Mouse (Mus musculus) lung, postnatal 0 days (tissue): Measurements from ENCODE around the gene Ndufs4. TPM values are rescaled to one million over a fixed set of nuclear protein-coding genes. Genes with fewer than 3 reads are reported as not detected.
A peak's percentile ranks its signal among the peaks of the same experiment; 100 is the strongest.

ENCODE experiments used
- ATAC-seq: fragments of 200-750 bp; cut with Nextera tagmentation; 2 replicates; pipeline ENCODE4 v1.8.0; 2017; ENCODE audit warnings: moderate library complexity
- DNase-seq: peaks from one replicate; pipeline ENCODE4 v3.0.0-alpha.2; 2016; ENCODE audit warnings: low spot score
- H3K27ac ChIP-seq: fragments of 300-500 bp; sonication (generic); 2 replicates; pipeline ENCODE4 v1.5.1; 2014; ENCODE audit warnings: antibody characterized with exemption, mild to moderate bottlenecking, low read length, mixed read lengths
- H3K27me3 ChIP-seq: fragments of 300-500 bp; sonication (generic); replicated peaks from 2 replicates; pipeline ENCODE4 v1.6.1; 2014; ENCODE audit warnings: low read length, mixed read lengths; ENCODE audit not compliant: insufficient read depth
- H3K36me3 ChIP-seq: fragments of 300-500 bp; sonication (generic); 2 replicates; pipeline ENCODE4 v1.6.1; 2014; ENCODE audit warnings: low read length, mixed read lengths; ENCODE audit not compliant: insufficient read depth
- H3K4me1 ChIP-seq: fragments of 300-500 bp; sonication (generic); 2 replicates; pipeline ENCODE4 v1.6.1; 2014; ENCODE audit warnings: antibody characterized with exemption, low read depth, low read length, mixed read lengths; ENCODE audit not compliant: insufficient read depth
- H3K4me2 ChIP-seq: fragments of 300-500 bp; sonication (generic); replicated peaks from 2 replicates; pipeline ENCODE4 v1.6.1; 2014; ENCODE audit warnings: low read depth, mild to moderate bottlenecking, low read length, moderate library complexity, mixed read lengths
- H3K4me3 ChIP-seq: fragments of 300-500 bp; sonication (generic); 2 replicates; pipeline ENCODE4 v1.5.1; 2014; ENCODE audit warnings: low read depth, low read length
- H3K9ac ChIP-seq: fragments of 300-500 bp; sonication (generic); replicated peaks from 2 replicates; pipeline ENCODE4 v1.6.1; 2014; ENCODE audit warnings: low read depth, mild to moderate bottlenecking
- H3K9me3 ChIP-seq: fragments of 300-500 bp; sonication (generic); 2 replicates; pipeline ENCODE4 v1.6.1; 2016; ENCODE audit warnings: low read length, mixed read lengths
- CTCF ChIP-seq: IDR thresholded peaks from 2 replicates; pipeline ENCODE4 v1.5.1; 2016; ENCODE audit warnings: antibody characterized with exemption, mild to moderate bottlenecking
- EP300 ChIP-seq: IDR thresholded peaks from 2 replicates; pipeline ENCODE4 v1.6.1; 2016; ENCODE audit warnings: antibody characterized with exemption, mild to moderate bottlenecking, control low read depth
- WGBS: fragments of 180-500 bp; shearing (Covaris S2); extraction: QIAGEN DNeasy Blood & Tissue Kit; methylation state at CpG from one replicate; pipeline ENCODE4 v1.1.7; 2014; 5-methylcytosine and 5-hydroxymethylcytosine counted together
- polyA plus RNA-seq: library from polyadenylated mRNA; unstranded; fragments of >200 nt; fragmentation: Nextera tagmentation; extraction: Ambion mirVana; gene quantifications from 2 replicates; pipeline ENCODE4 v1.2.1, GENCODE M21; 2015

Gene Ndufs4
- polyA plus RNA-seq, 1 experiment from 2014 or later, result 198 TPM

DNA sequence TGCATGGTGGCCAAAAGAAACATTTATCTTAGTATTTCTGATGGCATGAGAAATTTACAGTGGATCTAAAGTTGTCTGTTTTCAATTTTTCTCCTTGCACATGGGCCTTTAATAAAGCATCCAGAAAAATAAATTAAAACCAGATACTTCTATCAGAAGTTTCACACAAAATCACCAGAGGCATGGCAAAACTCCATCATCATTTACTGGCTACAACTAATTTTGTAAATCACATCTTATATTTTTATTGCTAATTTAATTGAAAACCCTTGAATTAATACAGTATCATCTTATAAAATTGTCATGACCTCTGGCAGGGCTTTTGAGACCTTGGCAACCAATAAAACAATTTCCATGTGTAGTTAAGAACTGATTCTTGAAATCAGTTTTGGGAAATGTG is 4.4 kb upstream of the Ndufs4 start:
- ATAC-seq, result no peak
- no peak overlapping the region for H3K9ac ChIP-seq
- TF ChIP-seq CTCF (no peak), EP300 (no peak)
- no peak for DNase-seq
- H3K4me1 ChIP-seq, result no peaks in the 10 kb centered on the region
- H3K27me3 ChIP-seq, result no peaks in the 10 kb centered on the region
- no peak overlapping the region for H3K4me2 ChIP-seq
- H3K4me3 ChIP-seq, result no peak overlapping the region
- H3K9me3 ChIP-seq, result no peaks in the 10 kb centered on the region
- H3K36me3 ChIP-seq, result no peaks in the 10 kb centered on the region
- no peak overlapping the region for H3K27ac ChIP-seq

GRCm38 (mm10) chr13:114387521-114388171 is 412 bp downstream of the Ndufs4 start:
- Histone ChIP-seq H3K4me3 (peak overlapping the region; percentile 87), H3K27ac (0 out of 2 replicates have a peak overlapping the region, but pooled peaks have one; percentile 40), H3K27me3 (no peaks in the 10 kb centered on the region), H3K36me3 (no peaks in the 10 kb centered on the region), H3K9me3 (no peaks in the 10 kb centered on the region), H3K9ac (peak overlapping the region; percentile 69), H3K4me2 (peak overlapping the region; percentile 73), H3K4me1 (no peaks in the 10 kb centered on the region)
- peak; percentile 31 for TF ChIP-seq CTCF
- TF ChIP-seq EP300, result no peak
- under 1% methylated on average over 37 of the region's 37 CpGs for WGBS
- peak; percentile 91 for ATAC-seq
- peak; percentile 90 for DNase-seq

GRCm38 (mm10) chr13:114387074-114387487 is 977 bp downstream of the Ndufs4 start:
- Histone ChIP-seq H3K4me3 (peak overlapping the region; percentile 87), H3K9ac (peak overlapping the region; percentile 69), H3K4me2 (peak overlapping the region; percentile 73), H3K4me1 (no peaks in the 10 kb centered on the region), H3K27ac (0 out of 2 replicates have a peak overlapping the region, but pooled peaks have one; percentile 40), H3K27me3 (no peaks in the 10 kb centered on the region), H3K36me3 (no peaks in the 10 kb centered on the region), H3K9me3 (no peaks in the 10 kb centered on the region)
- 2% methylated on average over 10 of the region's 10 CpGs for WGBS
- no peak for DNase-seq
- ATAC-seq, result peak; percentile 11; the same call in 1 of the 2 replicates
- TF ChIP-seq EP300, result no peak

- Histone ChIP-seq H3K4me2 (no peak overlapping the region), H3K27ac (no peak overlapping the region), H3K4me3 (no peak overlapping the region), H3K36me3 (no peaks in the 10 kb centered on the region), H3K4me1 (no peaks in the 10 kb centered on the region), H3K9ac (no peak overlapping the region), H3K27me3 (no peaks in the 10 kb centered on the region), H3K9me3 (no peaks in the 10 kb centered on the region)
- DNase-seq (no peak), ATAC-seq (no peak)
- 96% methylated on average over 4 of the region's 4 CpGs for WGBS
- TF ChIP-seq EP300 (no peak), CTCF (no peak)
Observed at GRCm38 (mm10) chr13:114376511-114376910, 11.5 kb downstream of the Ndufs4 start.

DNA sequence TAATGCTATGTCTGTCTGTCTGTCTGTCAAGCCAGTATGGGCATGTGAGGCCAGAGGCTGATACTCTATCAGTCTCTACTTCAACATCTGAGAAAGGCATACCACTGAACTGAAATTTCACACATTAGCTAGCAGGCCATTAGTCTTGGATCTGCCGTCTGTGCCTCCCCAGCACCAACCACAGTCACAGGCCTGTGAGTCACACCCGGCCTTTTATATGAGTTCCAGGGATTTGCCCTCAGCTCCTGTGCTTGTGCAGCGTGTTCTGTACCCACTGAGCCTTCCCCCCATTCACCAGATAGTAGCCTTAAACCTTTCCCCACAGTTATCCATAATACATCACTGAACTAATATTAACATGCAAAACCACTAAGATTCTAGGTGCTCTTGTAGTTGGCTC is 26.0 kb downstream of the Ndufs4 start:
- WGBS, result 78% methylated on average over 3 of the region's 3 CpGs
- Histone ChIP-seq H3K36me3 (no peaks in the 10 kb centered on the region), H3K4me3 (no peak overlapping the region), H3K27ac (no peak overlapping the region), H3K4me2 (no peak overlapping the region), H3K27me3 (no peaks in the 10 kb centered on the region), H3K4me1 (no peaks in the 10 kb centered on the region), H3K9ac (no peak overlapping the region), H3K9me3 (no peaks in the 10 kb centered on the region)
- no peak for DNase-seq
- no peak for ATAC-seq
- TF ChIP-seq CTCF (no peak), EP300 (no peak)

GRCm38 (mm10) chr13:114351321-114351946 is 36.6 kb downstream of the Ndufs4 start:
- DNase-seq (no peak), ATAC-seq (no peak)
- no peak overlapping the region for H3K4me3 ChIP-seq
- no peaks in the 10 kb centered on the region for H3K36me3 ChIP-seq
- H3K9me3 ChIP-seq, result no peaks in the 10 kb centered on the region
- no peaks in the 10 kb centered on the region for H3K4me1 ChIP-seq
- no peak overlapping the region for H3K9ac ChIP-seq
- TF ChIP-seq CTCF (no peak), EP300 (no peak)
- no peaks in the 10 kb centered on the region for H3K27me3 ChIP-seq
- 77% methylated on average over 8 of the region's 8 CpGs for WGBS
- no peak overlapping the region for H3K4me2 ChIP-seq
- H3K27ac ChIP-seq, result no peak overlapping the region
